Comparison of ENCODE assay signal across 14 mouse cellular contexts in the genomic region with DNA sequence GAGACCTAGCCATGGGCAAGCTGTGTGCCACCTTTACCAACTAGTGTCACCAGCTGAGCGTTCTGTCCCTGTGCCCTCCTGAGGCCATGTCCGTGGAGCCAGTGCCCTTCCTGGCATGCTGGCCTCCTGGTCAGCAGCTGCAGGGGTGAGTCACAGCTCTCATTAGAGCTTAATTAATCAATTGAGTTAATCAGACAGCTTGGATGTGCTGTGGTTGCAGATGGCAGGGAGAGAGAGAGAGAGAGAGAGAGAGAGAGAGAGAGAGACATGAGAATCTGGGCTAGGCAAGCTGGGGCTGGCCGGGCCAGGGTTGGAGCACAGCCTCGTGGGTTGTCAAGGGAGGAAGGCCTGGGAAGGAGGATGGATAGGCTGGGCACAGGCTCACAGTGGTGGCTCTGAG. TPM values are rescaled to one million over a fixed set of nuclear protein-coding genes. Genes with fewer than 3 reads are reported as not detected.
"Had no signal": no experiment of that assay in that cellular context is flagged by ENCODE, and none has a peak within 500 bp of the region (broad histone marks: within the 10 kb centered on the region; RNA-seq: fewer than 3 reads in every experiment).

No protein-coding gene starts in this region.

- H3K4me3 ChIP-seq: limb, embryonic 10.5 days; liver, embryonic 15.5 days; midbrain, embryonic 15.5 days had no signal

- H3K9me3 ChIP-seq: limb, embryonic 10.5 days; liver, embryonic 15.5 days; midbrain, embryonic 15.5 days had no signal

- H3K4me2 ChIP-seq: liver, embryonic 11.5 days; liver, embryonic 15.5 days; midbrain, embryonic 11.5 days; midbrain, embryonic 15.5 days had no signal

- H3K36me3 ChIP-seq: limb, embryonic 10.5 days; liver, embryonic 15.5 days; midbrain, embryonic 15.5 days had no signal

- H3K9ac ChIP-seq: liver, embryonic 15.5 days; midbrain, embryonic 15.5 days had no signal

- DNase-seq: kidney, adult 8-10 months; kidney, postnatal 25 days; lung, adult 2 months; lung, postnatal 36 days; thymus, postnatal 36 days had no signal

- ATAC-seq: lung, postnatal 0 days; midbrain, embryonic 15.5 days had no signal

- H3K27ac ChIP-seq: limb, embryonic 10.5 days; liver, embryonic 15.5 days; midbrain, embryonic 15.5 days had no signal

RNA-seq across cellular contexts. Expression of a gene that starts 38.1 kb away (rescaled TPM):
- total RNA-seq: megakaryocyte progenitor cell, adult 5-6 weeks had no signal
- polyA plus RNA-seq: spleen, adult 2 months; thymus, postnatal 0 days had no signal
